Mouse (Mus musculus) erythroblast, embryonic 14.5 days (primary cell): ENCODE results near the gene Atp13a3. TPM values are rescaled to one million over a fixed set of nuclear protein-coding genes. Genes with fewer than 3 reads are reported as not detected.
A peak's percentile ranks its signal among the peaks of the same experiment; 100 is the strongest.

Experiments used
- H3K27me3 ChIP-seq: 2 replicates; pipeline ENCODE4 v1.6.1; 2012; ENCODE audit warnings: inconsistent platforms; ENCODE audit not compliant: control insufficient read depth
- H3K36me3 ChIP-seq: 2 replicates; pipeline ENCODE4 v1.6.1; 2012; ENCODE audit warnings: mild to moderate bottlenecking, inconsistent platforms; ENCODE audit not compliant: control insufficient read depth
- H3K4me1 ChIP-seq: 2 replicates; pipeline ENCODE4 v1.6.1; 2012; ENCODE audit warnings: inconsistent platforms; ENCODE audit not compliant: control insufficient read depth
- H3K4me3 ChIP-seq: replicated peaks from 2 replicates; pipeline ENCODE3; 2012; ENCODE audit warnings: moderate library complexity, mild to moderate bottlenecking, inconsistent platforms
- H3K9me3 ChIP-seq: 2 replicates; pipeline ENCODE4 v1.6.1; 2012; ENCODE audit warnings: low read length, inconsistent platforms, mixed read lengths; ENCODE audit not compliant: control insufficient read depth
- GATA1 ChIP-seq: IDR thresholded peaks from 2 replicates; pipeline ENCODE4 v1.6.1; 2012; ENCODE audit warnings: low read length, inconsistent platforms, mixed read lengths
- TAL1 ChIP-seq: IDR thresholded peaks from 3 replicates; pipeline ENCODE4 v1.6.1; 2012; ENCODE audit warnings: low read length, inconsistent platforms, mixed read lengths
- polyA plus RNA-seq: library from polyadenylated mRNA; stranded (reverse); fragments of >175 nt; gene quantifications from 2 replicates; pipeline ENCODE4 v1.2.3, GENCODE M21; 2012

Gene Atp13a3
- polyA plus RNA-seq, 1 experiment = 0.65 TPM

DNA sequence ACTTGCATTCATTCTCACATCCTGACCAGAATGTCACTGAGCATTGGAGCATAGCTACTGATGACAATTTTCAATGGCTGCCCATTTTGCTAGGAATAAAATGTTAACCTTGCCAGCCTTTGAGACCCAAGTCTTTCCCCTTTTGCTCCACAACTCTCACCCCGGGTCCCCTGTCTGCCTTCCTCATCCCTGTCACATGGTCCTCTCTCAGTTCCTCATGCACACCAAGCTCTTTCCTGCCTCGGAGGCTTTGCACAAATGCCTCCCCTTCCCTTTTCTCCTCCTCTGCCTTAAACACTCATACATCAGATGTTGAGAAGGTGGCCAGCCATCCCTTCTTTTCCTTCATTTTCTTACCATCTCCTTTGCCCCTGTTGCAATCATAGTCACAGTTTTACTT, 10.6 kb downstream of the Atp13a3 start:
- Histone ChIP-seq H3K4me1 (peaks cover 24% of the 10 kb centered on the region), H3K9me3 (no peaks in the 10 kb centered on the region), H3K27me3 (no peaks in the 10 kb centered on the region), H3K36me3 (no peaks in the 10 kb centered on the region), H3K4me3 (no peak overlapping the region)
- TF ChIP-seq GATA1 = no peak
- TF ChIP-seq TAL1 = no peak

DNA sequence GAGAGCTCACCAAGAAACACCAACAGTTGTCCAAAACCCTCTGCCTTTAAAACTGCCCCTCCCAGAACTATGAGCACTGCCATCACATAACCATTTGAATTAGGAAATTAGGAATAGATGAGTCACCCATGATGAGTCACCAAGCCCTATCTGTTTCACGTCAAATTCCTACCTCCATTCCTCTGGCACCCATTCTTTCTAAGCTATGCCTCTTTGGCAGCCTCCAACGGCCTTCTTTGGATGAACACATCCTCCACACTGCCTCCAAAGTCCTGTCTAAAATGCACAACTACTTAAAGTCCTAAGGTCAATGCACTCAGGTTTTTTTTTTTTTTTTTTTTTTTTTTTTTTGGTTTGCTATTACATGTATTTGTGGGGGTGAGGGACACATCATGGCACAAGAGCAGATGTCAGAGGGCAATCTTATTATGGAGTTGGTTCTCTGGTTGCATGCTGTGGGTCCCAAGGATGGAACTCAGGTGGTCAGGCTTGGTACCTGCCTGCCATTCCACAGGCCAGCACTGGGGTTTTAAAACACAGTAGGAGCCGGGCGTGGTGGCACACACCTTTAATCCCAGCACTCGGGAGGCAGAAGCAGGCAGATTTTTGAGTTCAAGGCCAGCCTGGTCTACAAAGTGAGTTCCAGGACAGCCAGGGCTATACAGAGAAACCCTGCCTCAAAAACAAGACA, 15.0 kb downstream of the Atp13a3 start:
- Histone ChIP-seq H3K36me3 (peaks cover 8% of the 10 kb centered on the region), H3K9me3 (no peaks in the 10 kb centered on the region), H3K27me3 (no peaks in the 10 kb centered on the region), H3K4me3 (no peak overlapping the region), H3K4me1 (peaks cover 43% of the 10 kb centered on the region)
- TF ChIP-seq GATA1 (no peak), TAL1 (no peak)

- Histone ChIP-seq H3K9me3 (no peaks in the 10 kb centered on the region), H3K36me3 (peaks cover 15% of the 10 kb centered on the region), H3K4me3 (peak overlapping the region; percentile 95), H3K27me3 (no peaks in the 10 kb centered on the region), H3K4me1 (peaks cover 45% of the 10 kb centered on the region)
- TF ChIP-seq TAL1 (no peak), GATA1 (no peak)
Observed at GRCm38 (mm10) chr16:30389831-30390649, 15.7 kb downstream of the Atp13a3 start.

GRCm38 (mm10) chr16:30389210-30389684, 16.5 kb downstream of the Atp13a3 start:
- Histone ChIP-seq H3K36me3 (peaks cover 23% of the 10 kb centered on the region), H3K9me3 (no peaks in the 10 kb centered on the region), H3K4me3 (peak overlapping the region; percentile 95), H3K4me1 (peaks cover 45% of the 10 kb centered on the region), H3K27me3 (no peaks in the 10 kb centered on the region)
- no peak for TF ChIP-seq GATA1
- TF ChIP-seq TAL1 = no peak

DNA sequence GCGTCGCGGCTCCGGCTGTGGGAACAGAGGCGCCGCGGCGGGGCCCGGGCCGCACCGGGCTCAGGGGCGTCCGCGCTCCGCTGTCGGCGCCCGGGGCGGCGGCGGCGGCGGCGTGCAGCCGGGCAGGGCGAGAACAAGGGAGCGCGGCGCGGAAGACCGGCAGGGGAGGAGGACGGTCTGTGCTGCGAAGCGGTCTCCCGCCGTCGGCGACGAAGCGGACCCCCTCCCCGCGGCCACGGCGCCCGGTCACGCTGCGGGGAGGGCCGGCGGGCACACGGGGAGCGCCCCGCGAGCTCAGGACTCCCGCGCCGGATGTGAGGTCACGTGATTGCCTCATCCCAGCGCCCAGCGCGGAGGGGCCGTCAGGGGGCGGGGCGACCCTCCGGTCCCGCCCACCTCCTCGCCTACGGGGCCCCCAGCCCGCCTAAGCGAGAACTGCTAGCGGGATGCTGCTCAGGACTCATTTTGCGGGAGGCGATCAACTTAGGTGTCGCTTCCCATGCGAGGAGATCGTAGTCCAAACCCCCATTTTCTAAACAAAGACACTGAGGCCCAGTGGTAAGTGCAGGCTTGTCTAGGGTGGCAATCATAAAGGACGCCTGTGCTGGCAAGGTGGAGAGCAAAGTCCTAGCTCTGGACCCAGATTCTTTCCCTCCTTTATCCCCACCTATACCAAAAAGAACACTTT, 17.1 kb downstream of the Atp13a3 start:
- Histone ChIP-seq H3K27me3 (no peaks in the 10 kb centered on the region), H3K9me3 (no peaks in the 10 kb centered on the region), H3K4me1 (peaks cover 45% of the 10 kb centered on the region), H3K4me3 (peak overlapping the region; percentile 95), H3K36me3 (peaks cover 29% of the 10 kb centered on the region)
- TF ChIP-seq TAL1 = no peak

- Histone ChIP-seq H3K9me3 (no peaks in the 10 kb centered on the region), H3K27me3 (no peaks in the 10 kb centered on the region), H3K36me3 (peaks cover 36% of the 10 kb centered on the region), H3K4me3 (peak overlapping the region; percentile 95), H3K4me1 (peaks cover 45% of the 10 kb centered on the region)
- TF ChIP-seq TAL1 (no peak), GATA1 (no peak)
Observed at GRCm38 (mm10) chr16:30387871-30388460, 17.8 kb downstream of the Atp13a3 start.

DNA sequence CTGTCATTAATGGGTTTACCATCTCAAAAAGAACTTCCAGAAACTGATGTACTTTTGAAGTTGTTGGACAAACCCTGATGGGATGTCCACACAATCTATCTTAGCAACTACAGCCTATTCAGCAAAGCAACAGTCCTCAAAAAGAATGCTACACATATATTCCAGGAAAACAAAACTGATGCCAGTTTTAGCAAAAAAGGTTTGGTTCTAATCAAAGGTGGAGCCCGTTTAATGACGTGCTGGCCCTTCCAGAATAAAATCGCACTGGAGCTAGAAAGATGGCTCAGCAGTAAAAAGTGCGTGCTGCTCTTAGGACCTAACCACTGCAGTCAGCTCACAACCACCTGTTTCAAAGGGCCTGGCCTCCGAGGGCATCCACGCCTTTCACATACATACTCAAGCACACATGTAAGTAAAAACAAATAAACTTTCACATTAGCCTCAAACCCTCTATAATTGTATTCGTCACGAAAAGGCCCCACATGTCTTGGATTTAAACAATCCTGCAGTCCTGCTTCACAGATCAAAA, 18.8 kb downstream of the Atp13a3 start:
- H3K4me1 ChIP-seq = peaks cover 45% of the 10 kb centered on the region
- no peaks in the 10 kb centered on the region for H3K27me3 ChIP-seq
- H3K36me3 ChIP-seq = peaks cover 44% of the 10 kb centered on the region
- peak overlapping the region; percentile 95 for H3K4me3 ChIP-seq
- H3K9me3 ChIP-seq = no peaks in the 10 kb centered on the region
- no peak for TF ChIP-seq GATA1
- no peak for TF ChIP-seq TAL1

GRCm38 (mm10) chr16:30385531-30385930, 20.2 kb downstream of the Atp13a3 start:
- Histone ChIP-seq H3K4me3 (no peak overlapping the region), H3K9me3 (no peaks in the 10 kb centered on the region), H3K36me3 (peaks cover 54% of the 10 kb centered on the region), H3K4me1 (peaks cover 41% of the 10 kb centered on the region), H3K27me3 (no peaks in the 10 kb centered on the region)
- TF ChIP-seq TAL1 (no peak), GATA1 (no peak)

DNA sequence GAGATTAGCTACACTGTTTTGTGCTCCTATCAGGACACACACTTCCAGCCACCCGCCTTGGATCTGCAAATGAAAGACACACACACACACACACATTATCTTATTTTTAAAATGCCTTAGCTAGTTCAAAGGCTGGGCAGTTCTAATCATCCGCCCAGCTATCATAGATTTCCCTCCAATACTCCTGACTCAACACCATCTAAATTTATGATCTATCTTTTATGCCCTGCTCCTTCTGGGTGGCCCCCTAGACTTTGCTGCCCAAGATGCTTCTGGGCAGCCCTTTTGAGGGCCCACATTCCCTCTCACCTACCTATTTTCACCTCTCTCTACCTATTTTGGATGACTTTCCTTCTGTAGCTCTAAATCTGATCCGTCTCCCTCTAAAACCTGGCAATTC, 29.5 kb downstream of the Atp13a3 start:
- H3K9me3 ChIP-seq = no peaks in the 10 kb centered on the region
- no peaks in the 10 kb centered on the region for H3K27me3 ChIP-seq
- peaks cover 16% of the 10 kb centered on the region for H3K4me1 ChIP-seq
- H3K36me3 ChIP-seq = peaks cover 29% of the 10 kb centered on the region
- no peak overlapping the region for H3K4me3 ChIP-seq
- TF ChIP-seq GATA1 (no peak), TAL1 (no peak)
